In genomic region chr13:56539846-56540245, GRCm38 (mm10) we compare ENCODE assay signal across 13 mouse cellular contexts. TPM values are rescaled to one million over a fixed set of nuclear protein-coding genes. Genes with fewer than 3 reads are reported as not detected.
DNase-seq lines count a peak whose midpoint lies in the region; ATAC-seq and TF ChIP-seq lines count a peak whose summit lies in the region.
"Had no signal": no experiment of that assay in that cellular context is flagged by ENCODE, and none has a peak within 500 bp of the region (broad histone marks: within the 10 kb centered on the region; RNA-seq: fewer than 3 reads in every experiment).

No protein-coding gene starts in this region.

- H3K27me3 ChIP-seq in heart, embryonic 11.5 days (ENCODE audit: control insufficient read depth, insufficient read depth, low read length) = no peaks in the 10 kb centered on the region
- H3K27me3 ChIP-seq in lung, postnatal 0 days (replicated peaks; ENCODE audit: insufficient read depth, low read length) = no peaks in the 10 kb centered on the region
- no peaks in the 10 kb centered on the region for H3K27me3 ChIP-seq in Patski
- no peaks in the 10 kb centered on the region for H3K27me3 ChIP-seq in stomach, postnatal 0 days (ENCODE audit: control insufficient read depth, insufficient read depth, low read length)
- no peaks in the 10 kb centered on the region for H3K27me3 ChIP-seq in forebrain, embryonic 12.5 days
- H3K27me3 ChIP-seq: heart, embryonic 13.5 days; limb, embryonic 13.5 days had no signal

- H3K4me2 ChIP-seq in heart, embryonic 11.5 days = no peak overlapping the region
- no peak overlapping the region for H3K4me2 ChIP-seq in lung, postnatal 0 days (replicated peaks; ENCODE audit: low read depth, low read length)
- no peak overlapping the region for H3K4me2 ChIP-seq in stomach, postnatal 0 days (replicated peaks; ENCODE audit: low read depth)
- H3K4me2 ChIP-seq in forebrain, embryonic 12.5 days = no peak overlapping the region
- H3K4me2 ChIP-seq: heart, embryonic 13.5 days; limb, embryonic 13.5 days had no signal

- intact Hi-C loops in gastrocnemius, postnatal 14 days (cut with DNase I; ENCODE audit: low total_unique reads) = no loop called here

- no peak overlapping the region for H3K27ac ChIP-seq in heart, embryonic 11.5 days (ENCODE audit: low read depth, low read length)
- no peak overlapping the region for H3K27ac ChIP-seq in lung, postnatal 0 days (ENCODE audit: low read length)
- no peak overlapping the region for H3K27ac ChIP-seq in stomach, postnatal 0 days (replicated peaks)
- no peak overlapping the region for H3K27ac ChIP-seq in forebrain, embryonic 12.5 days
- H3K27ac ChIP-seq: forebrain, embryonic 10.5 days; heart, embryonic 13.5 days; limb, embryonic 13.5 days; macrophage had no signal

- no peak for ATAC-seq in heart, embryonic 11.5 days (replicated peaks; ENCODE audit: insufficient number of reproducible peaks, low FRiP score, low TSS enrichment)
- no peak for ATAC-seq in lung, postnatal 0 days
- no peak for ATAC-seq in Patski
- ATAC-seq in stomach, postnatal 0 days (ENCODE audit: low FRiP score, low TSS enrichment) = no peak
- ATAC-seq in forebrain, embryonic 12.5 days (ENCODE audit: low FRiP score) = no peak
- ATAC-seq: inflammation-experienced regulatory T-cells, adult 6 months had no signal

- WGBS in heart, embryonic 11.5 days (ENCODE audit: insufficient replicate concordance) = 88% methylated on average over 4 of the region's 4 CpGs
- 90% methylated on average over 4 of the region's 4 CpGs for WGBS in lung, postnatal 0 days
- WGBS in stomach, postnatal 0 days = 91% methylated on average over 4 of the region's 4 CpGs
- 95% methylated on average over 4 of the region's 4 CpGs for WGBS in forebrain, embryonic 12.5 days

- H3K9ac ChIP-seq in heart, embryonic 11.5 days (ENCODE audit: low read depth, low read length) = no peak overlapping the region
- H3K9ac ChIP-seq in lung, postnatal 0 days (replicated peaks; ENCODE audit: low read depth) = no peak overlapping the region
- H3K9ac ChIP-seq in stomach, postnatal 0 days (ENCODE audit: low read length) = no peak overlapping the region
- H3K9ac ChIP-seq in forebrain, embryonic 12.5 days = no peak overlapping the region
- H3K9ac ChIP-seq: heart, embryonic 13.5 days; limb, embryonic 13.5 days had no signal

- no peak for TF ChIP-seq CTCF in lung, postnatal 0 days (IDR thresholded peaks at IDR 0.05)
- TF ChIP-seq CTCF in Patski (IDR thresholded peaks at IDR 0.05) = peak; percentile 58
- no peak for TF ChIP-seq CTCF in stomach, postnatal 0 days (IDR thresholded peaks at IDR 0.05; ENCODE audit: low read depth)

- in situ Hi-C loops in Patski (cut with MboI; ENCODE audit: low pct_unique_long_range_greater_than_20kb) = no loop called here

- TF ChIP-seq EP300 in lung, postnatal 0 days (IDR thresholded peaks at IDR 0.05) = no peak
- no peak for TF ChIP-seq EP300 in stomach, postnatal 0 days (optimal IDR thresholded peaks at IDR 0.05)

- H3K36me3 ChIP-seq in heart, embryonic 11.5 days (ENCODE audit: control insufficient read depth, insufficient read depth, low read length) = no peaks in the 10 kb centered on the region
- no peaks in the 10 kb centered on the region for H3K36me3 ChIP-seq in lung, postnatal 0 days (ENCODE audit: insufficient read depth, low read length)
- no peaks in the 10 kb centered on the region for H3K36me3 ChIP-seq in stomach, postnatal 0 days (ENCODE audit: control insufficient read depth, insufficient read depth, low read length)
- no peaks in the 10 kb centered on the region for H3K36me3 ChIP-seq in forebrain, embryonic 12.5 days (replicated peaks)
- H3K36me3 ChIP-seq: forebrain, embryonic 10.5 days; heart, embryonic 13.5 days; limb, embryonic 13.5 days had no signal

- H3K4me3 ChIP-seq in heart, embryonic 11.5 days (ENCODE audit: low read depth, low read length) = no peak overlapping the region
- H3K4me3 ChIP-seq in lung, postnatal 0 days (ENCODE audit: low read depth, low read length) = no peak overlapping the region
- H3K4me3 ChIP-seq in stomach, postnatal 0 days (ENCODE audit: low read depth, low read length) = no peak overlapping the region
- no peak overlapping the region for H3K4me3 ChIP-seq in forebrain, embryonic 12.5 days (replicated peaks)
- H3K4me3 ChIP-seq: forebrain, embryonic 10.5 days; heart, embryonic 13.5 days; limb, embryonic 13.5 days had no signal

- DNase-seq in heart, adult 11 months = peak; percentile 59
- DNase-seq in lung, postnatal 10 days = peak; percentile 56
- DNase-seq in lung, postnatal 0 days (ENCODE audit: low spot score) = no peak
- no peak for DNase-seq in Patski (ENCODE audit: low read depth, low spot score)
- DNase-seq in gastrocnemius, postnatal 14 days = peak; percentile 22
- DNase-seq in stomach, postnatal 0 days (ENCODE audit: low spot score) = no peak

- CTCF ChIA-PET in Patski (lab: Charles Lee) = interaction anchor here (0.6 to 1.4 kb wide), 5 partner anchors 9 to 103 kb away, joined by 3 to 4 read pairs (median 4); partner anchors contain the start of gene Lect2

- POLR2A ChIA-PET in Patski (lab: Charles Lee) = no interaction called here

- H3K9me3 ChIP-seq in heart, embryonic 11.5 days (replicated peaks; ENCODE audit: control insufficient read depth, low read length) = no peaks in the 10 kb centered on the region
- no peaks in the 10 kb centered on the region for H3K9me3 ChIP-seq in lung, postnatal 0 days (ENCODE audit: low read length)
- H3K9me3 ChIP-seq in stomach, postnatal 0 days (ENCODE audit: control insufficient read depth, low read length) = no peaks in the 10 kb centered on the region
- H3K9me3 ChIP-seq in forebrain, embryonic 12.5 days = peaks cover 2% of the 10 kb centered on the region; the same call in 1 of the 2 replicates

- no peaks in the 10 kb centered on the region for H3K4me1 ChIP-seq in heart, embryonic 11.5 days (ENCODE audit: control insufficient read depth, insufficient read depth, low read length)
- H3K4me1 ChIP-seq in lung, postnatal 0 days (ENCODE audit: insufficient read depth, low read depth, low read length) = no peaks in the 10 kb centered on the region
- no peaks in the 10 kb centered on the region for H3K4me1 ChIP-seq in stomach, postnatal 0 days (replicated peaks; ENCODE audit: control insufficient read depth, insufficient read depth)
- 0 out of 2 replicates have a peak, but pooled peaks cover under 1% of the 10 kb centered on the region for H3K4me1 ChIP-seq in forebrain, embryonic 12.5 days
- H3K4me1 ChIP-seq: heart, embryonic 13.5 days had no signal

RNA-seq across cellular contexts. Expression of gene Lect2, which starts 8.5 kb away (rescaled TPM):
- 0.37 and 1.1 TPM in 2 replicates for polyA plus RNA-seq in heart, embryonic 11.5 days (2014; fragmentation: Nextera tagmentation; extraction: Ambion mirVana)
- not detected in 2 replicates for polyA plus RNA-seq in lung, postnatal 0 days (2015; fragmentation: Nextera tagmentation; extraction: Ambion mirVana)
- not detected for polyA plus RNA-seq in Patski (2021)
- not detected for total RNA-seq in gastrocnemius, postnatal 14 days (2021)
- polyA plus RNA-seq in stomach, postnatal 0 days (2015; fragmentation: Nextera tagmentation; extraction: Ambion mirVana) = 0.19 and 0.27 TPM in 2 replicates
- not detected in 2 replicates for polyA plus RNA-seq in forebrain, embryonic 12.5 days (2016; fragmentation: Nextera tagmentation; extraction: Ambion mirVana)
- polyA plus RNA-seq: forebrain, embryonic 10.5 days; inflammation-experienced regulatory T-cells, adult 6 months; limb, embryonic 13.5 days; macrophage had no signal

RNA-seq across cellular contexts. Expression of gene Fbxl21, which starts 17.6 kb away (rescaled TPM):
- 1.2 and 1.9 TPM in 2 replicates for polyA plus RNA-seq in heart, embryonic 11.5 days (2014; fragmentation: Nextera tagmentation; extraction: Ambion mirVana)
- 0.58 and 0.67 TPM in 2 replicates for polyA plus RNA-seq in lung, postnatal 0 days (2015; fragmentation: Nextera tagmentation; extraction: Ambion mirVana)
- 3.8 TPM for polyA plus RNA-seq in Patski (2021)
- total RNA-seq in gastrocnemius, postnatal 14 days (2021) = under 1 TPM in 1 of 2 experiments, not detected in 1; 0.14 TPM
- polyA plus RNA-seq in stomach, postnatal 0 days (2015; fragmentation: Nextera tagmentation; extraction: Ambion mirVana) = 1.2 TPM in 2 replicates
- polyA plus RNA-seq in forebrain, embryonic 12.5 days (2016; fragmentation: Nextera tagmentation; extraction: Ambion mirVana) = 2.0 and 2.4 TPM in 2 replicates

RNA-seq across cellular contexts. Expression of gene Il9, which starts 57.8 kb away (rescaled TPM):
- not detected in 2 replicates for polyA plus RNA-seq in heart, embryonic 11.5 days (2014; fragmentation: Nextera tagmentation; extraction: Ambion mirVana)
- polyA plus RNA-seq in lung, postnatal 0 days (2015; fragmentation: Nextera tagmentation; extraction: Ambion mirVana) = not detected in 2 replicates
- not detected for polyA plus RNA-seq in Patski (2021)
- total RNA-seq in gastrocnemius, postnatal 14 days (2021) = not detected
- not detected in 2 replicates for polyA plus RNA-seq in stomach, postnatal 0 days (2015; fragmentation: Nextera tagmentation; extraction: Ambion mirVana)
- polyA plus RNA-seq in forebrain, embryonic 12.5 days (2016; fragmentation: Nextera tagmentation; extraction: Ambion mirVana) = not detected in 2 replicates
- polyA plus RNA-seq: forebrain, embryonic 10.5 days; heart, embryonic 13.5 days; inflammation-experienced regulatory T-cells, adult 6 months; limb, embryonic 13.5 days; macrophage had no signal

Comparison
In these comparisons a context has a peak if more than half of its experiments do, and no peak if none do; other contexts are left out.
1. DNase-seq: peak in heart, adult 11 months (single experiment), lung, postnatal 10 days (single experiment) and gastrocnemius, postnatal 14 days (single experiment); none in lung, postnatal 0 days (single experiment), Patski (single experiment) and stomach, postnatal 0 days (single experiment).